Mouse (Mus musculus) T-cell, adult 2 months (primary cell): Measurements from ENCODE around the gene Olfr603.
"Not testable (repeated sequence)": the region's sequence is repeated elsewhere in the genome, so short reads cannot be mapped to it uniquely, and the experiment has no call there.

Experiments used
- DNase-seq: peaks from one replicate; pipeline ENCODE4 v3.0.0; 2022; ENCODE audit warnings: low spot score

The Olfr603 gene

GRCm38 (mm10) chr7:103386077-103386476 is at the start of gene Olfr603:
TSS of gene Olfr603 (minus strand) at chr7:103386177.
- no peak for DNase-seq

GRCm38 (mm10) chr7:103414772-103415171 is 28.8 kb upstream of the Olfr603 start, which contains the start of gene Usp17lc:
TSS of gene Usp17lc (plus strand) at chr7:103415072.
- DNase-seq = not testable (repeated sequence)

GRCm38 (mm10) chr7:103406521-103407055 is 20.6 kb upstream of the Olfr603 start:
- DNase-seq = not testable (repeated sequence)

- no peak for DNase-seq
Observed at GRCm38 (mm10) chr7:103398981-103399380, 13.0 kb upstream of the Olfr603 start.

- no peak for DNase-seq
Observed at GRCm38 (mm10) chr7:103397758-103398157, 11.8 kb upstream of the Olfr603 start.

- no peak for DNase-seq
Observed at GRCm38 (mm10) chr7:103362555-103362954, 23.4 kb downstream of the Olfr603 start, which contains the start of gene Olfr601. TSS of gene Olfr601 (minus strand) at chr7:103362655.

- no peak for DNase-seq
Observed at GRCm38 (mm10) chr7:103349569-103349968, 36.4 kb downstream of the Olfr603 start, which contains the start of gene Olfr600. TSS of gene Olfr600 (minus strand) at chr7:103349669.

GRCm38 (mm10) chr7:103335617-103336016 is 50.4 kb downstream of the Olfr603 start, which contains the start of gene Olfr599:
TSS of gene Olfr599 (plus strand) at chr7:103335917.
- no peak for DNase-seq
